Mouse (Mus musculus): ENCODE data around the gene Pcsk2.

DNA sequence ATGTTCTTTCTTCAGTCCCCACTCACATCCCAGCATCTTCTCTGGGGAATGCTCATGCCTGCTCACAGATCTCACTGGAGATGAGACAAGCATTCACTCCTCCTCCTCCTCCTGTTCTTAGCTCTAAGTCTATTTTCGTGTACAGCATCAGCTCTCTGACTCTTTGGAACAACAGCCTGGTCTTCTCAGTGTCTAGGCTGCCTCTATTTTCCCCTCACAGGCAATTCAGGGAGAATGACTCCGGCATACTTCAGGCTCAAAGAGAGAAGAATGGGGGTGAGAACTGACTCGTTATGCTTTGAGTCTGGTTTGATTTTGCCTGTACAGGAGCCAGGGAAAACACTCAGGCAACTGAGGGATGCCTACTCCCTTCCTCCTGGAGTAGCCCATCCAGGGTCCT lies 78.0 kb downstream of the Pcsk2 start:
- TF ChIP-seq CTCF (IDR thresholded peaks at IDR 0.05; ENCODE audit: borderline replicate concordance, control insufficient read depth, extremely low read depth, insufficient read depth, low read length, poor library complexity) (no peak), POLR2A (IDR thresholded peaks at IDR 0.05; ENCODE audit: control insufficient read depth, extremely low read depth, insufficient read depth, low read length, poor library complexity) (no peak)
